Mouse (Mus musculus) telencephalon, adult 2 months (tissue): ENCODE measurements around the gene Ccnb1ip1.

Experiments used
- DNase-seq: peaks from one replicate; pipeline ENCODE4 v3.0.0-alpha.2; 2011; ENCODE audit warnings: low read depth, low spot score

Ccnb1ip1 gene

DNA sequence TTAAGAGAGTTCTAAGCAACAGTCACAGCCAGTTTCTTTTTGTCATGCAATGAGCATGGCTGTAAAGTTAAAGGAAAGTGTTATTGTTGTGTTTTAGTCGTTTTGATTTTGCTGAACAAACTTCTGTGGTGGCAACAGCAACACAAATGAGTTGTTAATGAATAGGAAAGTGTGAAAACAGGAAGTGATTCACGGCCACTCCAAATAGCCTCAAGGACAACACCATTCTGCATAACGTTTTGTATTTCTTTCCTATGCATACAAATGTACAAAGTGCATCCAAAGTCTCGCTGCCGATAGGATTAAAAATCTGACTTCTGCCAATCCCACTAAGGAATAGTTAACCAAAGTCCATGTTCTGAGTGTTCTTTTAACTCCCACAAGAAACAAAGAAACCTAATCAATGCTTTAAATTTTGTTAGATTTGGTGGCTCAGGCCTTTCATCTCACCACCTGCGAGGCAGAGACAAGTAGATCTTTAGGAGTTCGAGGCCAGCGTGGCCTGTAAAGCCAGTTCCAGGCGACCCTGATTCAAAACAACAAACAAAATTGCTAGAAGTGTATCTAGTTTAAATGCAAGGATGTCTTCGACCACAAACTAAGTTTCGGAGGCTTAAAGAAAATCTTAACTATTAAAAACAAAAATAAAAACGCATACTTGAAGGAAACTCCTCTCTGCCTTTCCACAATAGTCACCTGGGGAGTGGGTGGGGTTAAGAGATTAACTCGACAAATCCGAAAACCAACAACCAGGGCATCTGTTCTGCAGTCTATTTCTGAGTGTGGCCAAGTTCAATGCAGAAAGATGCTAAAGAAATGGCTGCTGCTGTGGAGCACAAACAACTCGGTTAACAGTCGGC is 22.9 kb downstream of the Ccnb1ip1 start:
- no peak for DNase-seq

DNA sequence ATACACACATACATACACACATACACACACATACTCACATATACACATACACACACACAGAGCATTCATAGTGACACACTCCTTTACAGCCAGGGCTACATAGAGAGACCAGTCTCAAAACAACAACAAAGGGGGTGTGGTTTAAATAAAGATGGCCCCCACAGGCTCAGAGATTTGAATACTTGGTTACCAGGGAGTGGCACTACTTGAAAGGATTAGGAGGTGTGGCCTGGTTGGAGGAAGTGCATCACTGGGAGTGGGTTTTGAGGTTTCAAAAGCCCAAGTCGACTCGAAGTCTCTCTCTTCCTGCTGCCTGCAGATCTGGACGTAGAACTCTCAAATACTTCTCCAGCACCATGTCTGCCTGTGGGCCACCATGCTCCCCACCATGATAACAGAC is 25.4 kb downstream of the Ccnb1ip1 start:
- DNase-seq = no peak

DNA sequence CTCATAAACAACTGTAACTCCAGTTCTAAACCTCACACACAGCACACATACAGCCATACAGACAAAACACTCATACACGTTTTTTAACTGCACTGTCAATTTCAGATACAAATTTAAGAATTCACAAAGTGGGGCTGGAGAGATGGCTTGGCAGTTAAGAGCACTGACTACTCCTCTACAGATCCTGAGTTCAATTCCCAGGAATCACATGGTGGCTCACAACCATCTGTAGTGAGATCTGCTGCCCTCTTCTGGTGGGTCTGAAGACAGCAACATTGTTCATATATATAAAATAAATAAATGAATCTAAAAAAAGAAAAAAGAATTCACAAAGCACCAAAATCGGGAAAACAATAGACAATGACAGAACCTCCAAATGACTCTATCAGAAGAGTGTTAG is 36.2 kb downstream of the Ccnb1ip1 start:
- DNase-seq = no peak

DNA sequence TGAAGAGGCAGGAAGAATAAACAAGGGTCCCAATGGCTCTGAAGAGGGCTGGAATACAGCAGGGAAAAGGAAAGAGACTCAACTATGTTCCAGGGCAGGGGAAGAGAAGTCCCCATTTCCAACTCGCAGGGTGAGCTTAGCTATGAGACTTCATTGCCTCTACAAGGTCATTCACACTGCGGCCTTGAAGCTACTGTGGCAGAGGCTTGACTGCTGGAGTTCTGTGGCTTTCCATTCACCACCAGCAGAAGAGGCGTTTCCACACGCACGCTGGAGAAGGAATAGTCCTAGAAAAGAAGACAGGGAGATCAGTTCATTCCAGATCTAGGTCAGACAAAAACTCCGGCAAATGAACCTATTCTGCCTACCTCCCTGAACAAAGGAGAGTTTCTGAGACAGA is 41.8 kb downstream of the Ccnb1ip1 start:
- no peak for DNase-seq

DNA sequence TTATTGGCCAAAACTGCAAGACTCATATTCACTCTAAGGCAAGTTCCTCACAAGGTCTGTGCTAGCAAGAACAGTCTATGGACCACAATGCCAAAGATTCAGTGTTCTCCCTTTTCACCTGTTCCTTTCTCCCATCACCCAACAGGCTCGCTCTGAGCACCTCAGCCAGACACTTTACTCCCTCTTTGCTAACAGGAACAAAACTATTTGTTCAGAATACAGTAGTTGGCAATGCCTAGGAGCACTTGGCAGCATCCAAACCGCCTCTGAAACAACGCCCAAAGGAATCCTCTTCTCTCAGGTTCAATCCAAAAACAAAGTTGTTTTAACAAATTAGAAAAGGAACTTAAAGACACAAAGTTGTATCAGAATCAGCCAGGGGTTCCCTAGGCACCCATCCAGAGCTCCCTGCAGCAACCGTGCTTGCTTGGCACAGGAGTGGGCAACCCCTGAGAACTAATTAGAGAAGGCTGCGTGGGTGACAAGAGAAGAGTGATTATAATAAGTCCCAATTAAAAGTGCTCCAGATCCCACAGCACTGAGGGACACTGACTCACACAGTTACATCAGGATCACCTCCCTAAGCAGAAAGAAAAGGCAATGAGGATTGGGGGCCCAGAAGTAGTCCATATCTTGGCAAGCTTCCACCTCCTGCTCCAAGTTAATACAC is 49.0 kb downstream of the Ccnb1ip1 start:
- DNase-seq = peak; percentile 43

DNA sequence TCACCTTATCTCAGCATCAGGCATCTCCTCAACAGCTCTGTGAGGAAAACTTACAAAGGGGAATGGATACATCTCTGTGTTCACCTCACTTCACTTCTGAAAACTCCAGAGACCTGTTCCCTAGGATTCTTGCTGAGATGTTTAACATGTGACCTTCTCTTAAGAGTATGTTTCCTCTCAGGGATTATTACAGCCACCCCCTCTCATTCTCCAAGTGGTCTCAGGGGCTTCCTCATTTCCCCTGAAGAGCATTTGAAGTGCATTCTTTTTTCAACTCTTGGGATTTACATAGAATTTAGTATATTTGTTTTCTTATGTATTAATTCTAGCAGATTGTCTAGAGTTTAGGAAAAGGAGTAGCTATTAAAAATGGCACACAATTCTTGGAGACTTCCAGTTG is 62.5 kb downstream of the Ccnb1ip1 start, which contains the start of gene Olfr749:
TSS of gene Olfr749 (minus strand) at position 101 of the 400 bp plus-strand sequence.
- no peak for DNase-seq

DNA sequence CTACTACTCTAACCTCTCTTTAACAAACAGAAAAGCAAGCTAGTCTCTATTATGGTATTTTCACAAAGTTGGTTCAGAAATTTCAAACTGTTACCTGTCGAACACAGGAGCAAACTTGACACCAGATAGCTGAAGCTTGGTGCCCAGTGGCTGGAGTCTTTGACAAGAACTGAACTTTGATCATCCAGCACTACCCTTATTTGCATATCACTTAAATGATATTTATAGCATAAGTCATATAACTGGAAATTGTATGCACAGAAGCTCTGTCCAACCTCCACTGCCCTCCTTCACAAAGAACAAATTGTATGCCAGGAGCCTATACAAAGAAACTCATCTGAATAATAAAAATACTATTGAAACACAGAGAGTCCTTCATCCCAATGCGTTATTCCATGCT is 65.9 kb downstream of the Ccnb1ip1 start:
- DNase-seq = no peak

DNA sequence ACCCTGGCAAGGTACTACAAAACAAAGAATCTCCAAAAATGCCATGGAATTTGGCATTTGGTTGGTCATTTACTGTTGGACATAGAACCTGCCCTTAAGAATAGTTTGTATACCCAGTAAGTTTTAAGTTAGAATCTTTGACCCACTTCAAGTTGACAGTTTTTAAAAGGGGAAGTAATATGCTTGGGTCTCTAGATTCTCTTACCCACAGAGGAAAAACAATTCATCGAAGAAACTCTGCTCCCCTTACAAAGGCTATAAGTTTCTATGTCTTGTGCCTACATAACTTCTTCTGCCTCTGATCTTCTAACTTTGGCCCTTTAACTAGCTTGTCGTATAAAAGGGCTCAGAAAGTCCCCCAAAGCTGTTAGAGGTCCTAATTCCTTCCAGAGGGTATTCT is 67.2 kb downstream of the Ccnb1ip1 start:
- no peak for DNase-seq
